Mouse (Mus musculus) fat pad, adult 2 months (tissue): ENCODE data around the gene Rab8b.

ENCODE experiments used
- DNase-seq: peaks from one replicate; pipeline ENCODE4 v3.0.0-alpha.2; 2011; ENCODE audit warnings: low read depth, low spot score; ENCODE audit errors: extremely low read depth

Rab8b gene

DNA sequence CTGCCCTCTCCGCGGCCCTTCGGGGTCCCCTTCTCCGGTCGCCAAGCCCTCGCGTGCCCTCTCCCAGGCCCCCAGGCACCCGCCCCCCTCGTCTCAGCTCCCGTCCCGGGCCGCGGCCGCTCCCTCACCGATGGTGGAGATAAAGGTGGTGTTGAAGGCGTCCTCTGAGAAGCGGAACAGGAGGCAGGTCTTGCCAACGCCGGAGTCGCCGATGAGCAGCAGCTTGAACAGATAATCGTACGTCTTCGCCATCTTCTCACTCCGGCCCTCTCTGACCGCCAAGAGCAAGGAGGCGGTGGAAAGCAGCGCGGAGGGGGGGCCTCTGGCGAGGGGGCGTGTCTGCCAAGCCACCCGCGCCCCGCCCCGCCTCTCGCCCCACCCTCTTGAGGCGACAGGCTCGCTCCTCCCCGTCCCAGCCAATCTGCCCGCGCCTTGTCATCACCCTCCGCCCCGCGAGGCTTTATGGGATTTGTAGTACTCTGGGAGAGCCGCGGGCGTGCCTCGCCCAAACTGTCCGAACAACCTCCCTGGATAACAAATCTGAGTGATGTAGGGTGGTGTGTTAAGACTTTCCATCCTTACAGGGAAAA, at the start of gene Rab8b:
Gene Rab8b, minus strand, starts transcription at position 306 of the 590 bp plus-strand sequence.
- peak; percentile 52 for DNase-seq

- DNase-seq = no peak
Observed at GRCm38 (mm10) chr9:66967492-66967891, 48.0 kb upstream of the Rab8b start.

DNA sequence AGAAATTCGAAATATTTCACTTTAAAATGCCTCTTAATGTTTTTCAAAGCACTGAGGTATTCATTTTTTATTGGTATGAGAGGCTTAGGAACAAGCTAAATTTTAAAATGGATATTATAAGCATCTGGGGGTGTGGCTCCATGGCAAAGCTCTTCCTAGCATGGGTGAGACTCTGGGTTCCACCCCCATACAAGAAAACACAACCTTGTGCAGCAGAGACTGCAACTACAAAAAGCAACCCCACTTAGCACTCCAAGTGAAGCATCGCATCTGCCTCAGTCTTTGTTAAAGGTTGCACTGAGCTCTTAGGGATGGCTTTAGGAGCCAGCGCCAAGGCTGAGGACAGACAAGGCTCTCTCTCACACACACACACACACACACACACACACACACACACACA, 42.0 kb upstream of the Rab8b start:
- DNase-seq = no peak

GRCm38 (mm10) chr9:66957451-66957850, 38.0 kb upstream of the Rab8b start:
- no peak for DNase-seq

DNA sequence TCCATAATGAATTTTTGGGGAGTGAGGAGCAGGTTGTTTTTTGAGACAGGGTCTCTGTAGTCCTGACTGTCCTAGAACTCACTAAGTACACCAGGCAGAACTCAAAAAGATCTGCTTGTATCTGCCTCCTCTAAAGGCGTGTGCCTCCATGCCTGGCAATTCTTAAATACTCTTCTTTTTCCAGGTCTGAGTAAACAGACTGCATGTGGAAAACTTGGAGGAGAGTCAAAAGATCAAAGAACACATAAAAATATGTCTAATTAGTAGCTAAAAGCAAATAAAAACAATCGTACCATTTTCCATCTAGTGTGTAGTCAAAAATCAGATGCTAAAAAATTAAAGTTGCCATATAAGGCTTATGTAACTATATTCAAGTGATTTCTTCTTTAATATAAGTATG, 33.4 kb upstream of the Rab8b start:
- no peak for DNase-seq

DNA sequence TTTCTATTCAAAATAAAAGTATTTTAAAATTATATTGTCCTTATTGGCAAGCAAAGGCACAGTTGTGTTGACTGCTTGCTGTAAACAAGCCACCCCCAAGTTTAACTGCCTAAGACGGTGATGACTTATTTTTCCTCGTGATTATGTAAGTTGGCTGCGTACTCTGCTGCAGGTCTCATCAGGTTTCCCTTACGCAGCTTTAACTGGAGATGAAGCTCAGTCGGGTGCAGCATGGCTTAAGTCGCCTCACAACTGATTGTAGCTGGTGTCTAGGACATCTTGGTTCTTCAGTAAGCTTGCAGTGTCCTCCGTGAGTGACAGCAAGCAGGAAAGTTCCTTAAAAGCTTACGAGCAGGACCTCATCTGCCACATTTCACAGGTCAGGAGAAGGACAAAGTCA, 32.8 kb upstream of the Rab8b start:
- DNase-seq = no peak

DNA sequence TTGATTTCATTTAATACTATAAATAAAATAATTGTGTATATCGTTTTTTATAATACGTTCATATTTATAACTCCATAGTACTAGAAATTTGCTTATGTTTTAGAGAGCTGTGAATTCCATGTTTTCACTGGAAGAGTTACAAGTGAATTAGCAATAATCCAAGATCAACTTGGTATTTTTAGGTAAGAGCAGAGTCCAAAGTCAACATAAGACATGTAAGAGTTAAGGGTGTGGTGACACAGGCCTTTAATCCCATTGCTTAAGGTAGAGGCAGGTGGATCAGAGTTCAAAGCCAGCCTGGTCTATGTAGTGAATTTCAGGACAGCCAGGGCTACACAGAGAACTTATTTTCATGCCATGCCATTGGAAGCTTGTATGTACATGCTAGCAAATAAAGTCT, 29.0 kb upstream of the Rab8b start:
- DNase-seq = peak; percentile 68

DNA sequence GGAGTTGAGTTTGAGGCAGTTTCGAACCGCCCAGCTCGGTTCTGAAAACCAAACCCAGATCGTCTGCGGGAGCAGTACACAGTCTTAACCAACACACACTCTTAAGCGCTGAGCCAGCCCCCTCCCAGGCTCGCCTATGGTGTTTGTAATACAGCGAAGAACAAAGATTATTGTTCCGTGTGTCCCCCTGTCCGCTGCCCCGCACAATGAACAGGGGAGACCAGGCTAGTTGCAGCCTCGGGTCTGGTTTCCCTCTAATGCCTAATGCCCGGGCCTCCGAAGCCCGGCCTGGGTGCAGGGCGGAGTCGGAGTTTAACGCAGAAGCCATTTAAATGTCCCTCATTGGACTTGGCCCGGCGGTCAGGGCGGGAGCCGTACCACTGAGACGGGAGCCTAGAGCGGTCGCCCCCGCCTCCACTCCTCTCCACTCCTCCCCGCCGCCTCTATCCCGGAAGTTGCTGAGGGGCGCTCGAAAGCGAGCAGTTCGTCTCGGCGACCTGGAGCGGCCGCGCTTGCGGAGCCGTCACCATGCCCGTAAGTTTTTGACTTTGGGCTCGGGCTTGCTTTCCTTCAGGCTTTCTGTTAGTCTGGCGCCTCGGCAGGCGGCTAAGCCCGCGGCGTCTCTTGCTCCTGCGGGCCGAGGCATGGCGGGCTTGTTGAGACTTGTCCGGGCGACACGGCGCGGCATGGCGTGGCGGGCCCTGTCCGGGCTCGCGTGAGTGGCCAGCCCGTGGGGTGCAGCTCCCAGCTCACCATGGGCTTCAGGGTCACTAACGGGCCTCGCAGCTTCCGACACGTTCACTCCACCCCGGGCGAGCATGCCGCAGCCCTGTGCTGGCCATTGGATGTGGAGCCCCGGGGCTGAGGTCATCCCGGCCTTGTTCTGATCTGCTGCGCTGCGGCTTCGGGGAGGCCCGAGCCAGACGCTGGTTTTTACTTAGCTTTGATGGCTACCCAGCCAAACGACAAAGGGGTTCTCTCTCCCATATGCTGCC, 26.5 kb upstream of the Rab8b start, which contains the start of gene Rps27l:
Gene Rps27l, plus strand, starts transcription at position 440 of the 995 bp plus-strand sequence.
- peak; percentile 34 for DNase-seq

DNA sequence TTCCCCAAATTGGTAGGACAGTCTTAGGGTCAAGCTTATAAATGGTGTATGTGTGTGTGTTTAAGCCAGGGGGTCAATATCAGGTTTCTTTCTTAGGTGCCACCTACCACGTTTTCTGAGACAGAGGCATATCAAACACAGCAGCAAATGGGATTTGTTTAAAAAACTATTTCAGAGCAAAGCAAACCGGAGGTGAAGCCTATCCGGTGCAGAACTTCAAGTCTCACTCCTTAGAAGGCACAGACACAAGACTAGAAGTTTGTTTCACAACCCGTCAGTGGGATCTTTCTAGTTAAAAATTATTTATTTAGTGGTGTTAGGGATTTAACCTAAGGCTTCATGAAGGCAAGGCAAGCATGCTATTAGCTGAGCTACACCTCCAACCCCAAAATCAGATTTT, 25.7 kb upstream of the Rab8b start:
- no peak for DNase-seq

DNA sequence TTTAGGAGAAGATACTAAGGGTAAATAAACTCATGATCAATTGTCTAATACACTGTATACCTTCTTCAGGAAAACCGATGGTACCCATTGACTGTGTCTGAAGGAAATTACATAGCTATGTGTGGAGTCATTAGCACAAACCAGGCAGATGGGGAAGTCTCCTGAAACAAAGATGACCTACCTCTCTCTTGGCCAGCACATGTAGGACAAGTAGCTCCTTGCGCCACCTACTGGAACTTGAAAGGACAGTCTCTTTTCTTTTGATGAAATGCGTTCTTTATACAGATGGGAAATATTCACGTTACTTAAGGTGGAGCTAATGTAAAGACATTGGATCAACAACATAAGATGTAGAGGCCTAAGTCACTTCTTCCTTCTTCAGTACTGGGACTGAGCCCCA, 19.3 kb upstream of the Rab8b start:
- no peak for DNase-seq

- DNase-seq = no peak
Observed at GRCm38 (mm10) chr9:66937507-66937906, 18.0 kb upstream of the Rab8b start.

- peak; percentile 34 for DNase-seq
Observed at GRCm38 (mm10) chr9:66933869-66934808, 14.7 kb upstream of the Rab8b start.

GRCm38 (mm10) chr9:66930351-66930750, 10.9 kb upstream of the Rab8b start:
- DNase-seq = no peak

- DNase-seq = no peak
Observed at GRCm38 (mm10) chr9:66927696-66928402, 8.4 kb upstream of the Rab8b start.

- DNase-seq = no peak
Observed at GRCm38 (mm10) chr9:66925853-66926252, 6.4 kb upstream of the Rab8b start.

DNA sequence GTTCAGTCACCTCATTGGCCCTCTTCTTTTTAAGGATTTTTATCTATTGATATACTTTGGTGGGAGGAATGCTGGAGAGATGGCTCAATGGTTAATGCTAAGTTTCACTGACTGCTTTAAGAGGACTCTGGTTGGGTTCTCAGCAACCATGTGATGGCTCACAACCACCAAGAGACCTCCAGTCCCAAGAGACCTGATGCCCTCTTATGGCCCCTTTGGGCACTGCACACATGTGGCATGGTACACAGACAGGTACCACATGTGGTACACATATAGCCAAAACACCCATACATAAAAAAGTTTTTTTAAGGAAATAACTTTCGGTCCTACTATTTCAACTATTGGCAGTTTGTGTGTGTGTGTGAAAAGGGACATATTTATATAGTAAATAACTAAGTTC, 2.6 kb upstream of the Rab8b start:
- no peak for DNase-seq

GRCm38 (mm10) chr9:66920488-66921279, 1.2 kb upstream of the Rab8b start:
- no peak for DNase-seq

GRCm38 (mm10) chr9:66919981-66920380, 494 bp upstream of the Rab8b start:
- DNase-seq = no peak

- DNase-seq = no peak
Observed at GRCm38 (mm10) chr9:66918672-66919330, 686 bp downstream of the Rab8b start.
